Comparison of ENCODE assay signal across 24 mouse cellular contexts in genomic region chr14:59987975-59988374, GRCm38 (mm10).
"Had no signal": no experiment of that assay in that cellular context is flagged by ENCODE, and none has a peak within 500 bp of the region (broad histone marks: within the 10 kb centered on the region; RNA-seq: fewer than 3 reads in every experiment).

No protein-coding gene starts in this region.

- H3K9ac ChIP-seq: heart, embryonic 13.5 days; heart, embryonic 15.5 days; hindbrain, embryonic 13.5 days; hindbrain, embryonic 15.5 days; limb, embryonic 13.5 days; limb, embryonic 15.5 days; liver, embryonic 12.5 days; liver, embryonic 14.5 days had no signal

- H3K4me2 ChIP-seq: heart, embryonic 11.5 days; heart, embryonic 13.5 days; heart, embryonic 15.5 days; hindbrain, embryonic 13.5 days; hindbrain, embryonic 15.5 days; limb, embryonic 13.5 days; limb, embryonic 15.5 days; liver, embryonic 12.5 days had no signal

- DNase-seq: gastrocnemius, postnatal 14 days; gastrocnemius, postnatal 36 days; heart, adult 18-20 months; heart, postnatal 14 days; heart, postnatal 36 days; kidney, adult 11 months; kidney, adult 2 months; kidney, postnatal 14 days; kidney, postnatal 36 days; layer of hippocampus, adult 9-11 months; layer of hippocampus, postnatal 36 days; left cerebral cortex, postnatal 4 days had no signal

- H3K27me3 ChIP-seq: heart, embryonic 13.5 days; heart, embryonic 15.5 days; hindbrain, embryonic 13.5 days; hindbrain, embryonic 15.5 days; limb, embryonic 13.5 days; limb, embryonic 15.5 days; liver, embryonic 12.5 days had no signal

- H3K9me3 ChIP-seq: heart, embryonic 13.5 days; heart, embryonic 15.5 days; hindbrain, embryonic 13.5 days; hindbrain, embryonic 15.5 days; limb, embryonic 13.5 days; limb, embryonic 15.5 days; liver, embryonic 12.5 days had no signal

- H3K4me1 ChIP-seq: heart, embryonic 13.5 days; heart, embryonic 15.5 days; hindbrain, embryonic 13.5 days; hindbrain, embryonic 15.5 days; limb, embryonic 13.5 days; limb, embryonic 15.5 days; liver, embryonic 12.5 days had no signal

- H3K36me3 ChIP-seq: heart, embryonic 13.5 days; heart, embryonic 15.5 days; hindbrain, embryonic 13.5 days; hindbrain, embryonic 15.5 days; limb, embryonic 13.5 days; limb, embryonic 15.5 days; liver, embryonic 12.5 days had no signal

- H3K4me3 ChIP-seq: heart, embryonic 13.5 days; heart, embryonic 15.5 days; hindbrain, embryonic 13.5 days; hindbrain, embryonic 15.5 days; limb, embryonic 13.5 days; limb, embryonic 15.5 days; liver, embryonic 12.5 days had no signal

- H3K27ac ChIP-seq: heart, embryonic 13.5 days; heart, embryonic 15.5 days; hindbrain, embryonic 13.5 days; hindbrain, embryonic 15.5 days; hindbrain, postnatal 0 days; kidney, postnatal 0 days; limb, embryonic 13.5 days; limb, embryonic 15.5 days; liver, embryonic 12.5 days; liver, embryonic 14.5 days had no signal

- ATAC-seq: hindbrain, postnatal 0 days; intestine, embryonic 16.5 days; liver, embryonic 12.5 days had no signal
